Mouse (Mus musculus) liver, embryonic 14.5 days (tissue): Measurements from ENCODE around the gene Chd1l. TPM values are rescaled to one million over a fixed set of nuclear protein-coding genes. Genes with fewer than 3 reads are reported as not detected.

Experiments
- ATAC-seq: fragments of 200-750 bp; cut with Nextera tagmentation; 2 replicates; pipeline ENCODE4 v1.8.0; 2017; ENCODE audit warnings: moderate number of reproducible peaks, mild to moderate bottlenecking, moderate library complexity; ENCODE audit not compliant: insufficient read depth
- DNase-seq, 3 experiments: peaks; one replicate each; pipeline ENCODE4 v3.0.0-alpha.2; 2012 to 2013; ENCODE audit warnings: low read depth in 3 of 3, low spot score in 3 of 3
- H3K27ac ChIP-seq: fragments of 300-500 bp; sonication (generic); 2 replicates; pipeline ENCODE4 v1.5.1; 2014; ENCODE audit warnings: moderate library complexity, mild to moderate bottlenecking, control low read depth, inconsistent platforms
- H3K27me3 ChIP-seq: fragments of 300-500 bp; sonication (generic); 2 replicates; pipeline ENCODE4 v1.6.1; 2014; ENCODE audit warnings: mild to moderate bottlenecking, low read length, moderate library complexity; ENCODE audit not compliant: control insufficient read depth, insufficient read depth
- H3K36me3 ChIP-seq: fragments of 300-500 bp; sonication (generic); replicated peaks from 2 replicates; pipeline ENCODE4 v1.6.1; 2014; ENCODE audit warnings: low read depth; ENCODE audit not compliant: control insufficient read depth, insufficient read depth
- H3K4me1 ChIP-seq, 2 experiments: fragments of 200-500 bp in 1 of 2; fragments of 300-500 bp in 1 of 2; sonication (generic) in 1 of 2; replicated peaks; 2 replicates each; pipeline ENCODE4 v1.6.1; 2012 to 2014; ENCODE audit warnings: antibody characterized with exemption in 1 of 2, inconsistent platforms in 1 of 2, low read length in 1 of 2; ENCODE audit not compliant: control insufficient read depth in 2 of 2, insufficient read depth in 2 of 2
- H3K4me2 ChIP-seq: fragments of 300-500 bp; sonication (generic); 2 replicates; pipeline ENCODE4 v1.6.1; 2014; ENCODE audit warnings: low read depth, mild to moderate bottlenecking, control low read depth, moderate library complexity
- H3K4me3 ChIP-seq, 2 experiments: fragments of 200-500 bp in 1 of 2; fragments of 300-500 bp in 1 of 2; sonication (generic) in 1 of 2; 2 replicates each; pipeline ENCODE4 v1.5.1; 2012 to 2014; ENCODE audit warnings: low read depth in 2 of 2, low read length in 2 of 2, mild to moderate bottlenecking in 2 of 2, control low read depth in 1 of 2, inconsistent platforms in 1 of 2, moderate library complexity in 1 of 2; ENCODE audit not compliant: insufficient read depth in 1 of 2
- H3K9ac ChIP-seq: fragments of 300-500 bp; sonication (generic); replicated peaks from 2 replicates; pipeline ENCODE4 v1.6.1; 2014; ENCODE audit warnings: mild to moderate bottlenecking, control low read depth, moderate library complexity
- H3K9me3 ChIP-seq: fragments of 300-500 bp; sonication (generic); 2 replicates; pipeline ENCODE4 v1.6.1; 2016; ENCODE audit warnings: low read length, mixed read lengths; ENCODE audit not compliant: control insufficient read depth
- CTCF ChIP-seq: IDR thresholded peaks from 2 replicates; pipeline ENCODE4 v1.5.1; 2016; ENCODE audit warnings: antibody characterized with exemption, low read depth, control low read depth
- EP300 ChIP-seq: IDR thresholded peaks from 2 replicates; pipeline ENCODE4 v1.6.1; 2016; ENCODE audit warnings: antibody characterized with exemption, low read depth
- WGBS: fragments of 180-500 bp; shearing (Covaris S2); extraction: QIAGEN DNeasy Blood & Tissue Kit; methylation state at CpG from one replicate; pipeline ENCODE4 v1.1.7; 2014; ENCODE audit not compliant: insufficient replicate concordance; 5-methylcytosine and 5-hydroxymethylcytosine counted together
- polyA plus RNA-seq, 2 experiments: library from polyadenylated mRNA; depleted of rRNA in 1 of 2; stranded (reverse) in 1 of 2; unstranded in 1 of 2; fragments of >200 nt; fragmentation: Nextera tagmentation in 1 of 2; extraction: Ambion mirVana in 1 of 2; gene quantifications; 2 replicates each; pipeline versions ENCODE4 v1.2.1 to v1.2.3; 2012 to 2014

Gene Chd1l
- polyA plus RNA-seq, 2 experiments, result 7.0 to 10.3 TPM

GRCm38 (mm10) chr3:97648518-97648917, 38.5 kb upstream of the Chd1l start:
- 44% methylated on average over 1 of the region's 1 CpGs for WGBS
- H3K9me3 ChIP-seq, result no peaks in the 10 kb centered on the region
- H3K4me2 ChIP-seq, result no peak overlapping the region
- H3K27me3 ChIP-seq, result no peaks in the 10 kb centered on the region
- no peaks in the 10 kb centered on the region for H3K4me1 ChIP-seq
- no peak overlapping the region for H3K9ac ChIP-seq
- H3K27ac ChIP-seq, result no peak overlapping the region
- ATAC-seq, result no peak
- TF ChIP-seq CTCF (no peak), EP300 (no peak)
- H3K4me3 ChIP-seq, result no peak overlapping the region
- DNase-seq, result no peak
- no peaks in the 10 kb centered on the region for H3K36me3 ChIP-seq

- Histone ChIP-seq H3K4me1 (no peaks in the 10 kb centered on the region), H3K4me3 (no peak overlapping the region), H3K27ac (no peak overlapping the region), H3K9ac (no peak overlapping the region), H3K4me2 (no peak overlapping the region), H3K36me3 (no peaks in the 10 kb centered on the region), H3K9me3 (no peaks in the 10 kb centered on the region), H3K27me3 (no peaks in the 10 kb centered on the region)
- ATAC-seq, result no peak
- DNase-seq, result no peak
- 59% methylated on average over 9 of the region's 9 CpGs for WGBS
- TF ChIP-seq CTCF, result no peak
- TF ChIP-seq EP300, result no peak
These were observed 32.0 kb upstream of the Chd1l start for GRCm38 (mm10) chr3:97642001-97642400.

DNA sequence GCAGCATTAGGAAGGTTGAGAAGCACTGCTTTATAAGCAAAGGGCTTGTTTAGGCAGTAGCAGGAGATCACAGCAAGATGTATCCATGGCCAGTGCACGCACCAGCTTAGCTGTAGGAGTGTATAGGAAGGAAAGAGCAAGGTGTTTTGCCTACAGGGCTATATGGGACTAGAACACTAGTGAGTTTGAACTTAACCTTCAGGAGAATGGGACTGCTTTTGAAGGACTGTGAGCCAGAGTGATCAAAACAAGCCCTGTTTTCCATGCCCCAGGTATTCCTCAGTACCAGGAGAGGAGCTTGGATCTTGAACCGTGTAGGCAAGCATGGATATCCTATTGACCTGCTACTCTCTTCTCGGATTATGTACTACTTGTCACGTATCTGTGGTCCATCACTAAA, 31.4 kb upstream of the Chd1l start:
- no peaks in the 10 kb centered on the region for H3K4me1 ChIP-seq
- DNase-seq, result no peak
- no peak overlapping the region for H3K4me3 ChIP-seq
- ATAC-seq, result no peak
- H3K9me3 ChIP-seq, result no peaks in the 10 kb centered on the region
- no peak overlapping the region for H3K4me2 ChIP-seq
- TF ChIP-seq EP300 (no peak), CTCF (no peak)
- WGBS, result 70% methylated on average over 4 of the region's 4 CpGs
- H3K27ac ChIP-seq, result no peak overlapping the region
- no peak overlapping the region for H3K9ac ChIP-seq
- H3K36me3 ChIP-seq, result no peaks in the 10 kb centered on the region
- H3K27me3 ChIP-seq, result no peaks in the 10 kb centered on the region

GRCm38 (mm10) chr3:97634288-97634761, 24.3 kb upstream of the Chd1l start:
- Histone ChIP-seq H3K9ac (no peak overlapping the region), H3K4me2 (no peak overlapping the region), H3K4me3 (no peak overlapping the region), H3K36me3 (no peaks in the 10 kb centered on the region), H3K4me1 (peaks cover 0 to 4% of the 10 kb centered on the region in 2 experiments; a peak in 1 of 4 replicates), H3K9me3 (no peaks in the 10 kb centered on the region), H3K27me3 (no peaks in the 10 kb centered on the region), H3K27ac (no peak overlapping the region)
- ATAC-seq, result no peak
- 0 out of 2 replicates have a peak, but pooled peaks have one; percentile 4 for TF ChIP-seq CTCF
- no peak for TF ChIP-seq EP300
- DNase-seq, result no peak
- WGBS, result 66% methylated on average over 3 of the region's 3 CpGs

DNA sequence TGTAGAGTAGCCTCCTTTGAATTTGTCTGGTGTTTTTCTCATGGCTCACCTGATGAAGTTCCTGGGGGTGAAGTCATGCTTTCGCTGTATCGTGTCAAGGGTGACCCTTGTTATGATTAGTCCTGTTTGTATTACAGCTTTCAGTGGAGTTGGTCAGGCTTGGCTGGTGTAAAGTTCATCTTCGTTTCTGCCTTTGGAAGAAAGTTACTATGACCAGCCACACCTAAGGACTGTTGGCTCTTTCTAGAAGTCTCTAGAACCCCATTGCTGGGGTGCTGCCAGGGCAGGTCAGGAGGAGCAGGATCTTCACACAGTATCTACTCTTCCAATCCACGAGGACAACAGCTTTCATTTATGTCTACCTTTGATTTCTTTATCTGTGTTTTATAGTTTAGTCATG, 23.5 kb upstream of the Chd1l start:
- no peak overlapping the region for H3K9ac ChIP-seq
- H3K4me1 ChIP-seq, result peaks cover 4 to 9% of the 10 kb centered on the region in 2 experiments; a peak in 2 of 4 replicates
- TF ChIP-seq EP300 (no peak), CTCF (no peak)
- H3K27me3 ChIP-seq, result no peaks in the 10 kb centered on the region
- H3K4me3 ChIP-seq, result no peak overlapping the region
- no peak for DNase-seq
- no peaks in the 10 kb centered on the region for H3K9me3 ChIP-seq
- no peak for ATAC-seq
- no peak overlapping the region for H3K4me2 ChIP-seq
- WGBS, result 52% methylated on average over 4 of the region's 4 CpGs
- no peak overlapping the region for H3K27ac ChIP-seq
- no peaks in the 10 kb centered on the region for H3K36me3 ChIP-seq
